In genomic region chr12:109115161-109115560, GRCm38 (mm10) we compare ENCODE assay signal across 23 mouse cellular contexts. TPM values are rescaled to one million over a fixed set of nuclear protein-coding genes. Genes with fewer than 3 reads are reported as not detected.
DNase-seq lines count a peak whose midpoint lies in the region; ATAC-seq and TF ChIP-seq lines count a peak whose summit lies in the region.
"Had no signal": no experiment of that assay in that cellular context is flagged by ENCODE, and none has a peak within 500 bp of the region (broad histone marks: within the 10 kb centered on the region; RNA-seq: fewer than 3 reads in every experiment).

No protein-coding gene starts in this region.

- no peak for TF ChIP-seq POLR2A in heart, adult 2 months (IDR thresholded peaks at IDR 0.05; ENCODE audit: insufficient read depth, low read depth, low read length)

- peak; percentile 86 for DNase-seq in heart, adult 11 months
- DNase-seq in heart, adult 2 months = no peak
- DNase-seq in left cerebral cortex, postnatal 4 days = peak; percentile 29
- no peak for DNase-seq in left cerebral cortex, adult 11 months (ENCODE audit: low spot score)
- peak; percentile 11 for DNase-seq in right cerebral cortex, postnatal 25 days
- no peak for DNase-seq in right cerebral cortex, adult 2 months (ENCODE audit: low spot score in 2 of 2)
- peak; percentile 17 for DNase-seq in MN1 (ENCODE audit: low spot score)
- DNase-seq: adrenal gland, adult 8-10 months; adrenal gland, postnatal 14 days; adrenal gland, postnatal 36 days; cerebellum, adult 18-20 months; cerebellum, adult 8-10 months; cerebellum, adult 9-11 months; cerebellum, postnatal 25 days; forebrain, postnatal 0 days had no signal

- no peak overlapping the region for H3K27ac ChIP-seq in heart, adult 2 months
- no peak overlapping the region for H3K27ac ChIP-seq in midbrain, embryonic 16.5 days (ENCODE audit: low read length)
- H3K27ac ChIP-seq: embryonic facial prominence, embryonic 10.5 days; embryonic facial prominence, embryonic 12.5 days; forebrain, embryonic 13.5 days; forebrain, embryonic 15.5 days had no signal

- no peak overlapping the region for H3K4me2 ChIP-seq in midbrain, embryonic 16.5 days (ENCODE audit: low read length)
- H3K4me2 ChIP-seq: embryonic facial prominence, embryonic 12.5 days; forebrain, embryonic 13.5 days; forebrain, embryonic 15.5 days had no signal

- TF ChIP-seq EP300 in heart, adult 2 months (IDR thresholded peaks at IDR 0.05; ENCODE audit: insufficient read depth, low read depth, low read length) = no peak

- no peaks in the 10 kb centered on the region for H3K27me3 ChIP-seq in heart, adult 2 months (ENCODE audit: control insufficient read depth, insufficient read depth, low read length)
- no peaks in the 10 kb centered on the region for H3K27me3 ChIP-seq in midbrain, embryonic 16.5 days (ENCODE audit: control insufficient read depth, insufficient read depth, low read depth, low read length)
- H3K27me3 ChIP-seq: embryonic facial prominence, embryonic 12.5 days; forebrain, embryonic 13.5 days; forebrain, embryonic 15.5 days had no signal

- 74% methylated on average over 10 of the region's 10 CpGs for WGBS in heart, adult 2 months
- WGBS in midbrain, embryonic 16.5 days = 77% methylated on average over 10 of the region's 10 CpGs

- no peaks in the 10 kb centered on the region for H3K9me3 ChIP-seq in midbrain, embryonic 16.5 days (replicated peaks; ENCODE audit: control insufficient read depth, low read length, poor library complexity, severe bottlenecking)
- H3K9me3 ChIP-seq: embryonic facial prominence, embryonic 10.5 days; embryonic facial prominence, embryonic 12.5 days; forebrain, embryonic 13.5 days; forebrain, embryonic 15.5 days had no signal

- no peak overlapping the region for H3K4me3 ChIP-seq in heart, adult 2 months
- H3K4me3 ChIP-seq in midbrain, embryonic 16.5 days (ENCODE audit: low read depth, low read length) = no peak overlapping the region
- H3K4me3 ChIP-seq: embryonic facial prominence, embryonic 10.5 days; embryonic facial prominence, embryonic 12.5 days; forebrain, embryonic 13.5 days; forebrain, embryonic 15.5 days had no signal

- H3K36me3 ChIP-seq in heart, adult 2 months (ENCODE audit: control insufficient read depth, insufficient read depth, low read length) = no peaks in the 10 kb centered on the region
- H3K36me3 ChIP-seq in midbrain, embryonic 16.5 days (ENCODE audit: control insufficient read depth, insufficient read depth, low read length) = no peaks in the 10 kb centered on the region
- H3K36me3 ChIP-seq: embryonic facial prominence, embryonic 10.5 days; embryonic facial prominence, embryonic 12.5 days; forebrain, embryonic 15.5 days had no signal

- H3K4me1 ChIP-seq in heart, adult 2 months (ENCODE audit: control insufficient read depth, insufficient read depth, low read length) = no peaks in the 10 kb centered on the region
- no peaks in the 10 kb centered on the region; the same call in 1 of the 2 replicates for H3K4me1 ChIP-seq in midbrain, embryonic 16.5 days (ENCODE audit: control insufficient read depth, insufficient read depth, low read length)

- no peaks in the 10 kb centered on the region for H3K79me2 ChIP-seq in heart, adult 2 months (replicated peaks; ENCODE audit: control insufficient read depth, insufficient read depth, low read length)

- no peak overlapping the region for H3K9ac ChIP-seq in heart, adult 2 months (ENCODE audit: low read depth, low read length)
- H3K9ac ChIP-seq in midbrain, embryonic 16.5 days (ENCODE audit: low read depth, low read length) = no peak overlapping the region
- H3K9ac ChIP-seq: embryonic facial prominence, embryonic 12.5 days; forebrain, embryonic 13.5 days; forebrain, embryonic 15.5 days; forebrain, postnatal 0 days had no signal

- ATAC-seq in midbrain, embryonic 16.5 days = no peak
- ATAC-seq: activated CD4-positive, CD25-positive, alpha-beta regulatory T cell, adult 4 months; forebrain, embryonic 13.5 days; forebrain, embryonic 15.5 days; forebrain, postnatal 0 days; Patski had no signal

- no peak for TF ChIP-seq CTCF in heart, adult 2 months (IDR thresholded peaks at IDR 0.05)

- intact Hi-C loops in heart, adult 2 months (cut with DNase I) = no loop called here
- intact Hi-C loops in left cerebral cortex, postnatal 4 days (cut with DNase I) = no loop called here

RNA-seq across cellular contexts. Expression of gene Begain, which starts 47.1 kb away (rescaled TPM):
- under 1 TPM; 0.08 to 0.23 TPM for total RNA-seq in heart, adult 2 months (2021)
- 0.41 and 0.74 TPM in 2 replicates for polyA plus RNA-seq in heart, adult 2 months (2012; rRNA removed)
- 100 to 1,000 TPM; 130 to 138 TPM for total RNA-seq in left cerebral cortex, postnatal 4 days (2021)
- 22.1 and 25.4 TPM in 2 replicates for polyA plus RNA-seq in midbrain, embryonic 16.5 days (2015; fragmentation: Nextera tagmentation; extraction: Ambion mirVana)
- total RNA-seq: MEL had no signal
- polyA plus RNA-seq: activated CD4-positive, CD25-positive, alpha-beta regulatory T cell, adult 4 months had no signal

Comparison
In these comparisons a context has a peak if more than half of its experiments do, and no peak if none do; other contexts are left out.
1. DNase-seq: peak in heart, adult 11 months (single experiment), left cerebral cortex, postnatal 4 days (single experiment), right cerebral cortex, postnatal 25 days (single experiment) and MN1 (single experiment); none in heart, adult 2 months (0 of 2), left cerebral cortex, adult 11 months (single experiment) and right cerebral cortex, adult 2 months (0 of 2).
2. RNA of gene Begain, which starts 47.1 kb away (total RNA-seq): 130 to 138 TPM in left cerebral cortex, postnatal 4 days; 0.08 to 0.23 TPM in heart, adult 2 months; every median in the first group is over 100 times any median in the second.